Mouse (Mus musculus): Measurements from ENCODE around the gene Vwa8.

Gene Vwa8

GRCm38 (mm10) chr14:79086006-79086405 is 237.2 kb downstream of the Vwa8 start:
- no peak for DNase-seq (ENCODE audit: low spot score in 2 of 2)

GRCm38 (mm10) chr14:79089464-79089863 is 240.6 kb downstream of the Vwa8 start:
- DNase-seq (ENCODE audit: low spot score in 2 of 2), result peak; percentile 12 to 14

- peak in 1 of 2 experiments; percentile 12 for DNase-seq (ENCODE audit: low spot score in 2 of 2)
Measured at GRCm38 (mm10) chr14:79097181-79097580, 248.3 kb downstream of the Vwa8 start.

GRCm38 (mm10) chr14:79106655-79107515 is 258.0 kb downstream of the Vwa8 start:
- peak; percentile 60 to 68 for DNase-seq (ENCODE audit: low spot score in 2 of 2)

- no peak for DNase-seq (ENCODE audit: low spot score in 2 of 2)
Measured at GRCm38 (mm10) chr14:79109375-79109774, 260.5 kb downstream of the Vwa8 start.

- DNase-seq (ENCODE audit: low spot score in 2 of 2), result no peak
Measured at GRCm38 (mm10) chr14:79110012-79110411, 261.2 kb downstream of the Vwa8 start.

- no peak for DNase-seq (ENCODE audit: low spot score in 2 of 2)
Measured at GRCm38 (mm10) chr14:79112050-79112449, 263.2 kb downstream of the Vwa8 start.

- no peak for DNase-seq (ENCODE audit: low spot score in 2 of 2)
Measured at GRCm38 (mm10) chr14:79114526-79115383, 265.9 kb downstream of the Vwa8 start.

- no peak for DNase-seq (ENCODE audit: low spot score in 2 of 2)
Measured at GRCm38 (mm10) chr14:79118457-79118856, 269.6 kb downstream of the Vwa8 start.

- no peak for DNase-seq (ENCODE audit: low spot score in 2 of 2)
Measured at GRCm38 (mm10) chr14:79119354-79119753, 270.5 kb downstream of the Vwa8 start.

- no peak for DNase-seq (ENCODE audit: low spot score in 2 of 2)
Measured at GRCm38 (mm10) chr14:79120681-79121080, 271.8 kb downstream of the Vwa8 start.

- DNase-seq (ENCODE audit: low spot score in 2 of 2), result no peak
Measured at GRCm38 (mm10) chr14:79123466-79123865, 274.6 kb downstream of the Vwa8 start.

GRCm38 (mm10) chr14:79124643-79125042 is 275.8 kb downstream of the Vwa8 start:
- DNase-seq (ENCODE audit: low spot score in 2 of 2), result no peak

GRCm38 (mm10) chr14:79126176-79126575 is 277.3 kb downstream of the Vwa8 start:
- DNase-seq (ENCODE audit: low spot score in 2 of 2), result no peak

GRCm38 (mm10) chr14:79134891-79135334 is 286.1 kb downstream of the Vwa8 start:
- no peak for DNase-seq (ENCODE audit: low spot score in 2 of 2)

GRCm38 (mm10) chr14:79135441-79135840 is 286.6 kb downstream of the Vwa8 start:
- DNase-seq (ENCODE audit: low spot score in 2 of 2), result no peak

- no peak for DNase-seq (ENCODE audit: low spot score in 2 of 2)
Measured at GRCm38 (mm10) chr14:79136585-79136984, 287.7 kb downstream of the Vwa8 start.

- DNase-seq (ENCODE audit: low spot score in 2 of 2), result no peak
Measured at GRCm38 (mm10) chr14:79137100-79137499, 288.2 kb downstream of the Vwa8 start.

GRCm38 (mm10) chr14:79139096-79139651 is 290.3 kb downstream of the Vwa8 start:
- DNase-seq (ENCODE audit: low spot score in 2 of 2), result no peak

- DNase-seq (ENCODE audit: low spot score in 2 of 2), result no peak
Measured at GRCm38 (mm10) chr14:79139918-79140825, 291.3 kb downstream of the Vwa8 start.

- no peak for DNase-seq (ENCODE audit: low spot score in 2 of 2)
Measured at GRCm38 (mm10) chr14:79140826-79141219, 292.0 kb downstream of the Vwa8 start.
